Mouse (Mus musculus): ENCODE measurements around the gene Mis18a. TPM values are rescaled to one million over a fixed set of nuclear protein-coding genes. Genes with fewer than 3 reads are reported as not detected.

The Mis18a gene
- polyA plus RNA-seq, 1 experiment from 2014 or later = 47.2 TPM

GRCm38 (mm10) chr16:90709711-90710289, 17.4 kb downstream of the Mis18a start:
- no peaks in the 10 kb centered on the region for H3K36me3 ChIP-seq (ENCODE audit: control insufficient read depth, insufficient read depth)
- WGBS = 4% methylated on average over 17 of the region's 17 CpGs

DNA sequence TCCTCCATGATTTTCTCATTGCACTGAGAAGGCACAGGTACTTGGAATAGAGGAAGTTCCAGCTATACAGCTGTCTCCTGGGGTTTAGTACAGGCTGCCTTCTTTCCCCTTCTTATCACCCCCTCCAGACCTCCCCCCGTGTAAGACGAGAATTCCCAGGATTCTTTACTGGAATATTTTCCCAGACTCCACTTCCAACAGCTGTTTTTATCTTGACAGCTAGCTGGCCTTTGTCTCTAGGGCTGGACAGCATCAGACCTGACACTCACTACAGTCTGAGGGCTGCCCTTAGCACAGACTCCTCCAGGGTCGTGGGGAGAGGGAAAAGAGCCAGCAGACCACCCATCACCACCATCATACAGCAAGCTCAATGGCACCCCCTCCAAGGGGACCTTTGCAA, 20.9 kb downstream of the Mis18a start:
- Histone ChIP-seq H3K27ac (ENCODE audit: low read length) (no peak overlapping the region), H3K4me3 (replicated peaks; ENCODE audit: low read length) (no peak overlapping the region), H3K9me3 (ENCODE audit: control insufficient read depth, low read length) (no peaks in the 10 kb centered on the region), H3K4me2 (ENCODE audit: low read length) (no peak overlapping the region), H3K27me3 (replicated peaks; ENCODE audit: control insufficient read depth, insufficient read depth, low read length) (no peaks in the 10 kb centered on the region), H3K36me3 (ENCODE audit: control insufficient read depth, insufficient read depth) (no peaks in the 10 kb centered on the region), H3K9ac (replicated peaks; ENCODE audit: low read depth, low read length) (no peak overlapping the region), H3K4me1 (replicated peaks; ENCODE audit: control insufficient read depth, insufficient read depth, low read length) (peaks cover 21% of the 10 kb centered on the region)
- ATAC-seq = no peak
- 49% methylated on average over 3 of the region's 3 CpGs for WGBS

More at GRCm38 (mm10) chr16:90709711-90710289, 17.4 kb downstream of the Mis18a start:
- ATAC-seq = peak; percentile 89
- Histone ChIP-seq H3K4me2 (ENCODE audit: low read length) (peak overlapping the region; percentile 56), H3K27me3 (replicated peaks; ENCODE audit: control insufficient read depth, insufficient read depth, low read length) (no peaks in the 10 kb centered on the region), H3K9ac (replicated peaks; ENCODE audit: low read depth, low read length) (peak overlapping the region; percentile 43), H3K4me1 (replicated peaks; ENCODE audit: control insufficient read depth, insufficient read depth, low read length) (peaks cover 32% of the 10 kb centered on the region), H3K27ac (ENCODE audit: low read length) (peak overlapping the region; percentile 84), H3K9me3 (ENCODE audit: control insufficient read depth, low read length) (no peaks in the 10 kb centered on the region), H3K4me3 (replicated peaks; ENCODE audit: low read length) (peak overlapping the region; percentile 29)

DNA sequence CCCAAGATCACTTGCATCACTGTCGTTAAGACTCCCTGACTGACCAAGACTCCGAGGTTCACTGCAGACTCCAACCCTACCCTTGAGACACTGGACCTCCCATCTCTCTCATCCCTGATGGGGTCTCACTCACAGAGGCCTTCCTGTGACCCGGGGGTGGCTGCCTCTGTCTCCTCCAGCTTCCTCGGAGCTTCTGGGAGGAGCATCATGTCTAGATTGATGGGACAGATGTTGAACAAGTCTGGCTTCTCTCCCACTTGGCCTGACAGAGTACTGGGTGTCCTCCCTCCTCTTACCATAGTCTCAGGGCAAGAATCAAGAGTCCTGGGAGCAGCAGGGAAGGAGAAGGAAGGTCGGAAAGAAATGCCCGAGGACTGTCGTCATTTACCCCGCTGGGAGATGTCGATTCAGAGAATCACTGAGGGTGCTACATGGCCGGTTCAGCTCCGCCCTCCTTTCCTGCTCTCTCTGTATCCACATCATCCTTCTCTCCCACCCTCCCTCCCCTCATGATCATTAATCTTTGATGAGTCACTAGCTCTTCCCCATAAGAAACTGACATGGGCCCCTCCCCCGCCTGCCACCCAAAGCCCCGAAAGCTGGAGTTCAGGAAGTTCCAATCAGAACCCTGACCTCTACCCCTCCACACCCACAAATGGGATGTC, 22.9 kb downstream of the Mis18a start:
- H3K4me2 ChIP-seq (ENCODE audit: low read length) = no peak overlapping the region
- WGBS = 83% methylated on average over 13 of the region's 13 CpGs
- no peaks in the 10 kb centered on the region for H3K9me3 ChIP-seq (ENCODE audit: control insufficient read depth, low read length)
- H3K4me1 ChIP-seq (replicated peaks; ENCODE audit: control insufficient read depth, insufficient read depth, low read length) = peaks cover 4% of the 10 kb centered on the region; the same call in 1 of the 2 replicates
- no peak overlapping the region for H3K4me3 ChIP-seq (replicated peaks; ENCODE audit: low read length)
- H3K9ac ChIP-seq (replicated peaks; ENCODE audit: low read depth, low read length) = no peak overlapping the region
- no peak for ATAC-seq
- H3K27me3 ChIP-seq (replicated peaks; ENCODE audit: control insufficient read depth, insufficient read depth, low read length) = no peaks in the 10 kb centered on the region
- H3K27ac ChIP-seq (ENCODE audit: low read length) = no peak overlapping the region
- H3K36me3 ChIP-seq (ENCODE audit: control insufficient read depth, insufficient read depth) = no peaks in the 10 kb centered on the region

DNA sequence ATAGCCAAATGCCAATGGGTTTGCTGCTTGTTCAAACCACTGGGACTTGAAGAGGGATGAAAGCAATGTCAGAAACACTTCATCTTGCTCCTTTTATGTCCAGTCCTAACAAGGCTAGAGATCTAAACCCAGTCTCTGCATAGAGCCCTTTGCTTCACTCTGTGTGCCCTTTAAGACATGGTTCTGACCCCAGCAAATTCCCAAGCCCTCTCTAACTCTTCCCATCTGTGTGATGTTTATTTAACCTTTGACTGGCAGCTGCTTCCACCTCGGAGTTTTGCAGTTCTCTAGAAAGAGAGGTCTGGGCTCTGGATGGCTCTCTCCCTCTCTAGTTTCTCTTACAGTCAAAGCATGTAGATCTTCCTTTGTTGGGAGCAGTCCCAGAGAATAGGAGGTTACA, 23.6 kb downstream of the Mis18a start:
- H3K36me3 ChIP-seq (ENCODE audit: control insufficient read depth, insufficient read depth) = no peaks in the 10 kb centered on the region
- 59% methylated on average over 1 of the region's 1 CpGs for WGBS

GRCm38 (mm10) chr16:90701541-90701940, 25.7 kb downstream of the Mis18a start:
- H3K4me3 ChIP-seq (replicated peaks; ENCODE audit: low read length) = no peak overlapping the region
- no peaks in the 10 kb centered on the region for H3K36me3 ChIP-seq (ENCODE audit: control insufficient read depth, insufficient read depth)
- ATAC-seq = no peak
- H3K27ac ChIP-seq (ENCODE audit: low read length) = no peak overlapping the region
- no peak overlapping the region for H3K4me2 ChIP-seq (ENCODE audit: low read length)
- H3K4me1 ChIP-seq (replicated peaks; ENCODE audit: control insufficient read depth, insufficient read depth, low read length) = no peaks in the 10 kb centered on the region
- no peak overlapping the region for H3K9ac ChIP-seq (replicated peaks; ENCODE audit: low read depth, low read length)
- H3K27me3 ChIP-seq (replicated peaks; ENCODE audit: control insufficient read depth, insufficient read depth, low read length) = no peaks in the 10 kb centered on the region
- WGBS = 88% methylated on average over 2 of the region's 2 CpGs
- H3K9me3 ChIP-seq (ENCODE audit: control insufficient read depth, low read length) = no peaks in the 10 kb centered on the region

More for the DNA sequence above, 23.6 kb downstream of the Mis18a start:
- H3K4me2 ChIP-seq (ENCODE audit: low read length) = no peak overlapping the region
- H3K27ac ChIP-seq (ENCODE audit: low read length) = no peak overlapping the region
- H3K9ac ChIP-seq (replicated peaks; ENCODE audit: low read depth, low read length) = no peak overlapping the region
- no peaks in the 10 kb centered on the region for H3K4me1 ChIP-seq (replicated peaks; ENCODE audit: control insufficient read depth, insufficient read depth, low read length)
- H3K4me3 ChIP-seq (replicated peaks; ENCODE audit: low read length) = no peak overlapping the region
- H3K9me3 ChIP-seq (ENCODE audit: control insufficient read depth, low read length) = no peaks in the 10 kb centered on the region
- no peak for ATAC-seq
- no peaks in the 10 kb centered on the region for H3K27me3 ChIP-seq (replicated peaks; ENCODE audit: control insufficient read depth, insufficient read depth, low read length)

DNA sequence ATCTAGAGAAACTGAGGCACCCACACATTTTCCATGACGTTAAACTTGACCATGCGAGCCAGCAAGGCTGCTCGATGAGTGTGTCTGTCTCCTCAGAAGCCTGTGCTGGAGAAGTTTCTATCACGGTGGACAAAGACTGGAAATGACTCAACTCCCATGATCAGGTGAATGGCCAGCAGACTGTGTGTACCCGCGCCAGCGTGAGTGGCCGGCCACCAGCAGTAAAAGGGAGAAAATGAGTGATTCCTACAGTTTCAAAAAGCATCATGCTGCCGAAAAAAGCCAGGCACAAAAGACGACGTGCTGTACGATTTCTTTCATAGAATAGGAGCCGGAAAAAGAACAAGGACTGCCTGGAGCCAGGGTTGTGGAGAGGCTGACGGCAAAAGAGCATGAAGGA, 27.8 kb downstream of the Mis18a start:
- 77% methylated on average over 14 of the region's 14 CpGs for WGBS
- Histone ChIP-seq H3K27ac (ENCODE audit: low read length) (no peak overlapping the region), H3K9me3 (ENCODE audit: control insufficient read depth, low read length) (no peaks in the 10 kb centered on the region), H3K9ac (replicated peaks; ENCODE audit: low read depth, low read length) (no peak overlapping the region), H3K27me3 (replicated peaks; ENCODE audit: control insufficient read depth, insufficient read depth, low read length) (no peaks in the 10 kb centered on the region), H3K4me3 (replicated peaks; ENCODE audit: low read length) (no peak overlapping the region), H3K4me1 (replicated peaks; ENCODE audit: control insufficient read depth, insufficient read depth, low read length) (no peaks in the 10 kb centered on the region), H3K36me3 (ENCODE audit: control insufficient read depth, insufficient read depth) (no peaks in the 10 kb centered on the region), H3K4me2 (ENCODE audit: low read length) (no peak overlapping the region)
- ATAC-seq = no peak

DNA sequence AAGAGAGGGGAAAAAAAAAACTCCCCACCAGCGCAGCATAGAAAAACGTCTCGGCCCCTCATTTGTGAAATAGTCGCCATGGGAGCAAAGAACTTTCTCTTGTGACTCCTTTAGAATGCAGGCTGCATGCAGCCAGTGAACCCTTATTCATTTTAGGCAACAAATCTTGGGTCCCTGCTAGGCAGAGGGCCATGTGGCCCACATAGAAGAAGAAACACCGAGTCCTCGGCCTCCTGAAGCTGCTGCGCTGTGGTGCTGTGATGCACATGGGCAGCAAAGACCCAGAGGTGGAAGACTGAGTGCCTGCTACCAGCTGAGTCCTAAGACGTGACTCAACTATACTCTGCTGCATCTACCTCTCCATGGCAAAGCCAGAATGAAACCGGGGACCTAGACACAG, 30.9 kb downstream of the Mis18a start:
- peaks cover 6% of the 10 kb centered on the region; the same call in 1 of the 2 replicates for H3K4me1 ChIP-seq (replicated peaks; ENCODE audit: control insufficient read depth, insufficient read depth, low read length)
- no peak overlapping the region for H3K27ac ChIP-seq (ENCODE audit: low read length)
- no peak for ATAC-seq
- H3K4me2 ChIP-seq (ENCODE audit: low read length) = no peak overlapping the region
- H3K9me3 ChIP-seq (ENCODE audit: control insufficient read depth, low read length) = no peaks in the 10 kb centered on the region
- no peaks in the 10 kb centered on the region for H3K27me3 ChIP-seq (replicated peaks; ENCODE audit: control insufficient read depth, insufficient read depth, low read length)
- no peak overlapping the region for H3K9ac ChIP-seq (replicated peaks; ENCODE audit: low read depth, low read length)
- WGBS = 46% methylated on average over 9 of the region's 9 CpGs
- no peaks in the 10 kb centered on the region for H3K36me3 ChIP-seq (ENCODE audit: control insufficient read depth, insufficient read depth)
- no peak overlapping the region for H3K4me3 ChIP-seq (replicated peaks; ENCODE audit: low read length)

- ATAC-seq = peak; percentile 28; the same call in 1 of the 2 replicates
- Histone ChIP-seq H3K9ac (replicated peaks; ENCODE audit: low read depth, low read length) (no peak overlapping the region), H3K4me2 (ENCODE audit: low read length) (no peak overlapping the region), H3K4me3 (replicated peaks; ENCODE audit: low read length) (no peak overlapping the region), H3K4me1 (replicated peaks; ENCODE audit: control insufficient read depth, insufficient read depth, low read length) (peaks cover 6% of the 10 kb centered on the region; the same call in 1 of the 2 replicates), H3K9me3 (ENCODE audit: control insufficient read depth, low read length) (no peaks in the 10 kb centered on the region), H3K27me3 (replicated peaks; ENCODE audit: control insufficient read depth, insufficient read depth, low read length) (no peaks in the 10 kb centered on the region), H3K27ac (ENCODE audit: low read length) (no peak overlapping the region), H3K36me3 (ENCODE audit: control insufficient read depth, insufficient read depth) (no peaks in the 10 kb centered on the region)
- 71% methylated on average over 10 of the region's 10 CpGs for WGBS
Observed at GRCm38 (mm10) chr16:90695121-90695520, 32.1 kb downstream of the Mis18a start.

DNA sequence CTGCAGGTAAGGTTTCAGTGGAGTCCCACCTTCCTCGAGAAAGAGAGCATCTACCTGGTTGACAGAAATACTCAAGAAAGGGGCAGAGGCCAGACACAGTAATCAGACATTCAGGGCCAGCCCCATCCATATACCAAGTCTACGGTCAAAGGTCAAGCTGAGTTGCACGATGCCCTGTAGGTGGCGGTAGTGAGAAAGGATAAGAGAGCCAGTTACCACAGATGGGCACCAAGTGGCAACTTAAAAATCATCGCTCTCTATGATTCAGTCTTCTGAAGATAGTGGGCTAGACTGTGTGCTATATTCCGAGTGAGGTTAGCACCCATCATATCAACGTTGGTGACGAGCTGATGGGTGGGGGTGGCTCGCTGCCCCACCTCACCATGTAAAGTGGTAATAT, 32.5 kb downstream of the Mis18a start:
- Histone ChIP-seq H3K27ac (ENCODE audit: low read length) (no peak overlapping the region), H3K4me1 (replicated peaks; ENCODE audit: control insufficient read depth, insufficient read depth, low read length) (peaks cover 6% of the 10 kb centered on the region; the same call in 1 of the 2 replicates)

More for the DNA sequence above, 32.5 kb downstream of the Mis18a start:
- Histone ChIP-seq H3K36me3 (ENCODE audit: control insufficient read depth, insufficient read depth) (no peaks in the 10 kb centered on the region), H3K4me3 (replicated peaks; ENCODE audit: low read length) (no peak overlapping the region), H3K9ac (replicated peaks; ENCODE audit: low read depth, low read length) (no peak overlapping the region), H3K9me3 (ENCODE audit: control insufficient read depth, low read length) (no peaks in the 10 kb centered on the region), H3K27me3 (replicated peaks; ENCODE audit: control insufficient read depth, insufficient read depth, low read length) (no peaks in the 10 kb centered on the region), H3K4me2 (ENCODE audit: low read length) (no peak overlapping the region)
- ATAC-seq = no peak
- 68% methylated on average over 9 of the region's 9 CpGs for WGBS

Data from forebrain, embryonic 16.5 days (tissue).